Mouse (Mus musculus): ENCODE results near the gene Psmd5. TPM values are rescaled to one million over a fixed set of nuclear protein-coding genes. Genes with fewer than 3 reads are reported as not detected.
"Not testable (repeated sequence)": the region's sequence is repeated elsewhere in the genome, so short reads cannot be mapped to it uniquely, and the experiment has no call there.

Gene Psmd5
- polyA plus RNA-seq, 1 experiment from 2014 or later, result 114 TPM

DNA sequence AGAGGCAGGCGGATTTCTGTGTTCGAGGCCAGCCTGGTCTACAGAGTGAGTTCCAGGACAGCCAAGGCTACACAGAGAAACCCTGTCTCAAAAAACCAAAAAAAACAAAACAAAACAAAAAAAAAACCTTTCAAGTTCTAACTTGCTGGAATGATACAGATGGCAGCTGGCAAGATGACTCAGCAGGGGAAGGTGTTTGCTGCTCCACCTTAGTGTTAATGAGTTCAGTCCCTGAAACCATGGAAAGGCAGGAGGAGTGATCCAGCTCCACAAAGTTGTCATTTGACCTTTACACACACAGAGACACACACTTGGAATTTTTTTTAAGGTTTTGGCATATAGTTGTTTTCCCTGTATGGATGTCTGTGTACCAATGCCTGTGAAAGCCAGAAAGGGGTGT, 58.9 kb downstream of the Psmd5 start:
- not testable (repeated sequence) for H3K4me2 ChIP-seq (replicated peaks); H3K27ac ChIP-seq; H3K27me3 ChIP-seq (ENCODE audit: control insufficient read depth, insufficient read depth, low read length); DNase-seq (ENCODE audit: low spot score); H3K9ac ChIP-seq; H3K4me1 ChIP-seq (replicated peaks; ENCODE audit: control insufficient read depth, insufficient read depth, low read length); H3K4me3 ChIP-seq (replicated peaks; ENCODE audit: low read length); ATAC-seq (ENCODE audit: low FRiP score); H3K9me3 ChIP-seq (ENCODE audit: control insufficient read depth, low read length)
- H3K36me3 ChIP-seq (replicated peaks; ENCODE audit: control insufficient read depth, insufficient read depth), result peaks cover 71% of the 10 kb centered on the region
- 93% methylated on average over 2 of the region's 2 CpGs for whole genome bisulfite sequencing

DNA sequence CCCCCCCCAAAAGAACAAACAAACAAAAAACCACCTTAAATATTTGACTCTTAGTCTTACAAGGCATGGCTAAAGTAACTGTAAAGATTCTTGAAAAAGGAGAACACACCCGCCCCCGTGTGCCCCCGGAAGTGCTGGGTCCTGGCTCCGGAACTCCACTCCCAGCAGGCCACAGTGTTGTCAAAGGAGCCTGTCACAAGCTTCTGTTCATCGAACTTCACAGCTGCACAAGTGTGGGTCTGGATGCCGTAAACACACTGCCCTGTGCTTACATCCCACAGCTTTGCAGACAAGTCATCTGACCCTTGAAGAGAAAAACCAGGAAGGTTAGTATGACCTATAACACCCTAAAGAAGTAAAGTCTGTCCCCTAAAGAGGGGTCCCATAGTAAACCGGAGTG, 62.1 kb downstream of the Psmd5 start:
- Histone ChIP-seq H3K9me3 (ENCODE audit: control insufficient read depth, low read length) (no peaks in the 10 kb centered on the region), H3K36me3 (replicated peaks; ENCODE audit: control insufficient read depth, insufficient read depth) (peaks cover 90% of the 10 kb centered on the region)

DNA sequence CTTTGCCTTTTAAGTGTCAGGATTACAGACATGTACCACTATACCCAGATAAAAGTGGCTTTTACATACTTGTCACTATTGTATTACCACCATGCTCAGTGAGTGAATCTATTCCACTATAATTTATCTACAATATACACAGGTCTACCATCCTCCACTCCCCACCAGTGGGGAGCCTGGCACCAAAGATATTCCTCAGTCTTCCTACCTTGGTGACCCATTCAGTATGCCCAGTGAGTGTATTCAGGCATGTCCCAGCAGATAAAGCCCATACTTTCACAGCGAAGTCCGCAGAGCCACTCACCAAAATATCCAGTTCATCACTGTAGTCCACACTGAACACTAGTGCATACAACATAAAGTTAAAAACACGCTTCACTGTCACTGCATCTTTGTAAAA, 64.0 kb downstream of the Psmd5 start:
- Histone ChIP-seq H3K4me3 (replicated peaks; ENCODE audit: low read length) (no peak overlapping the region), H3K9me3 (ENCODE audit: control insufficient read depth, low read length) (no peaks in the 10 kb centered on the region), H3K4me2 (replicated peaks) (no peak overlapping the region), H3K4me1 (replicated peaks; ENCODE audit: control insufficient read depth, insufficient read depth, low read length) (no peaks in the 10 kb centered on the region), H3K27me3 (ENCODE audit: control insufficient read depth, insufficient read depth, low read length) (no peaks in the 10 kb centered on the region), H3K27ac (no peak overlapping the region), H3K9ac (no peak overlapping the region), H3K36me3 (replicated peaks; ENCODE audit: control insufficient read depth, insufficient read depth) (peaks cover 91% of the 10 kb centered on the region)
- WGBS, result 94% methylated on average over 3 of the region's 3 CpGs
- DNase-seq (ENCODE audit: low spot score) (no peak), ATAC-seq (ENCODE audit: low FRiP score) (no peak)

More for the DNA sequence above, 62.1 kb downstream of the Psmd5 start:
- no peak for ATAC-seq (ENCODE audit: low FRiP score)
- H3K4me3 ChIP-seq (replicated peaks; ENCODE audit: low read length), result no peak overlapping the region
- DNase-seq (ENCODE audit: low spot score), result no peak
- H3K27me3 ChIP-seq (ENCODE audit: control insufficient read depth, insufficient read depth, low read length), result no peaks in the 10 kb centered on the region
- H3K9ac ChIP-seq, result no peak overlapping the region
- no peak overlapping the region for H3K27ac ChIP-seq
- 90% methylated on average over 7 of the region's 7 CpGs for WGBS
- no peak overlapping the region for H3K4me2 ChIP-seq (replicated peaks)
- no peaks in the 10 kb centered on the region for H3K4me1 ChIP-seq (replicated peaks; ENCODE audit: control insufficient read depth, insufficient read depth, low read length)

DNA sequence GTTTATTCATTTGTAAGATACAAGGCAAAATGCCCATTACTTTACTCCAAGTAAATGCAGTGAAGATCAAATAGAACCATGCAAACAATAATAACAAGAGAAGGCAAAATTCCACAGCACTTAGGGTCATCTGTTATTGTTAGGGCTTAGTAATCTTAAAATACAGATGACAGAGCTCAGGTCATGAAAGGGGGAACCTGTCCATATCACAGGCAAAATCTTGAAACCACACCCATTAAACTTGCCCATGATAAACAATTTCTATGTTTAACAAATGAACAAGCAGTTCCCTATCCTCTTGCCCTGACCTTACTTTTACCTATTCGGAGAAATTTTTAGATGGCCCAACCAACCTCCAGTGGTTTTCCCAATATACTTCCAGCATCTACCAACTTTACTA, 65.2 kb downstream of the Psmd5 start:
- no peaks in the 10 kb centered on the region for H3K27me3 ChIP-seq (ENCODE audit: control insufficient read depth, insufficient read depth, low read length)
- H3K4me1 ChIP-seq (replicated peaks; ENCODE audit: control insufficient read depth, insufficient read depth, low read length), result peaks cover 3% of the 10 kb centered on the region; the same call in 1 of the 2 replicates
- WGBS, result 97% methylated on average over 1 of the region's 1 CpGs
- DNase-seq (ENCODE audit: low spot score), result no peak
- no peak overlapping the region for H3K4me3 ChIP-seq (replicated peaks; ENCODE audit: low read length)
- H3K4me2 ChIP-seq (replicated peaks), result no peak overlapping the region
- H3K9ac ChIP-seq, result no peak overlapping the region
- no peak for ATAC-seq (ENCODE audit: low FRiP score)
- H3K9me3 ChIP-seq (ENCODE audit: control insufficient read depth, low read length), result no peaks in the 10 kb centered on the region
- peaks cover 91% of the 10 kb centered on the region for H3K36me3 ChIP-seq (replicated peaks; ENCODE audit: control insufficient read depth, insufficient read depth)
- no peak overlapping the region for H3K27ac ChIP-seq

DNA sequence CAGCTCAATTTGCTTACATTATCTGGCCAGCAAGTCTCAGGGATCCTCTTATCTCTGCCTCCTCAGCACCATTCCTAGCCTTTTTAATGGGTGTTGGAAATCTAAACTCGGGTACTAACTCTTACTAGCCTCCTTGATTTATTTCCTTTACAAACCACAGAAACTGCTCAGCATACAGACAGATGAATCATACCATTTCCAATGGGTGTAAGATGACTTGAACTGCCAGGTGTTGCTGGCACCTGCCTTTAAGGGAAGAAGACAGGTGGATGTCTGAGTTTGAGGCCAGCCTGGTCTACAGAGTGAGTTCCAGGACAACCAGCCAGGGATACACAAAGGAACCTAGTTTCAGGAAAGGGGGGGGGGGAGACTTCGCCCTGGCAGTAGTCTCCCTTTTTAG, 66.7 kb downstream of the Psmd5 start:
- Histone ChIP-seq H3K27me3 (ENCODE audit: control insufficient read depth, insufficient read depth, low read length) (no peaks in the 10 kb centered on the region), H3K27ac (no peak overlapping the region), H3K9me3 (ENCODE audit: control insufficient read depth, low read length) (no peaks in the 10 kb centered on the region), H3K9ac (no peak overlapping the region), H3K4me2 (replicated peaks) (no peak overlapping the region), H3K4me3 (replicated peaks; ENCODE audit: low read length) (no peak overlapping the region), H3K4me1 (replicated peaks; ENCODE audit: control insufficient read depth, insufficient read depth, low read length) (peaks cover 16% of the 10 kb centered on the region), H3K36me3 (replicated peaks; ENCODE audit: control insufficient read depth, insufficient read depth) (peaks cover 78% of the 10 kb centered on the region)
- DNase-seq (ENCODE audit: low spot score) (no peak), ATAC-seq (ENCODE audit: low FRiP score) (no peak)
- WGBS, result 85% methylated on average over 2 of the region's 2 CpGs

DNA sequence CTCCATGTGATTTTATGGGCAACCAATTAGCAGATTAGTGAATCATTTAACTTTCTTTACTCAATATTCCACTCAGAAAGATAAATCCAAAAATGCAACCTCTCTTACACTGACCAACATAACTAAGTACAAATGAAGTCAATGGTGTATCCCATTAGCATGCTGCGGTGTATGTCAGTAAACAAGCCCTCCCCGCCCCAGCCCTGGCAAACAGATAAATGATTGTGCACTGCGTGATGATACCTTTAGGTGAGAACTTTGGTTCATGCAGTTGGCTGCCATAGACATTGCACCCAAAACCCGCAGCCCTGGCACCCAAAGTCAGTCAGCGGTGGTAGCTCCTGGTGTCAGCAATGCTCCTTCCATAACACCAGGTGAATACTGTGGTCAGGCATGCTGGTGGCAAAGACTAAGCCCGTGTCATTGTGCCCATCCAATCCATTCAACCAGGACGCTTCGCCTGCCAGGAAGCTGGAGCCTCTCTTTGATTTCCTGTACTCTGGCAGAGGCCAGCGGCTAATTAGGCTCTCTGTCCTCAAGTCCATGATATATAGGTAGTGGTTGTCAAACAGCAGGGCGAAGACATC, 69.3 kb downstream of the Psmd5 start:
- no peak for ATAC-seq (ENCODE audit: low FRiP score)

DNA sequence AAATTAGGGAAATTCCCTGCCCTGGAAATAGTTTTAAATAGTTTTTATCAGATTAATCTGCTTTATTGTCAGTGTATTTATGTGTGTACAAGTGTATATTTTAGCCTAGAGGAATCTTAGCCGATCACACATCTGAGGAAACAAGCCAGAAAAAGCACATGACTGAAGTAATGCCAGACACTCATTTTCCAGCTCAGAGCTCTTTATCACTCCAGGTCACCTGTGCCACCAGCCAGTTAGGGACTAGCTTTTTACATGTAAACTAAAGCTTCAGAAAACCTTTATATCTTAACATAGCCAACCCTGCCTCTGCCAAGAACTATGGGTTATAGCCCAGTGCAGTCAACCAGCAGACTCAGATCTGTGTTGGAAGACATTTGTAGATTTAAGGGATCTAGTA, 70.0 kb downstream of the Psmd5 start:
- Histone ChIP-seq H3K9me3 (ENCODE audit: control insufficient read depth, low read length) (no peaks in the 10 kb centered on the region), H3K4me2 (replicated peaks) (no peak overlapping the region), H3K27ac (no peak overlapping the region), H3K27me3 (ENCODE audit: control insufficient read depth, insufficient read depth, low read length) (no peaks in the 10 kb centered on the region), H3K4me1 (replicated peaks; ENCODE audit: control insufficient read depth, insufficient read depth, low read length) (peaks cover 18% of the 10 kb centered on the region), H3K9ac (no peak overlapping the region), H3K36me3 (replicated peaks; ENCODE audit: control insufficient read depth, insufficient read depth) (peaks cover 46% of the 10 kb centered on the region), H3K4me3 (replicated peaks; ENCODE audit: low read length) (no peak overlapping the region)
- ATAC-seq (ENCODE audit: low FRiP score), result no peak
- WGBS, result 83% methylated on average over 1 of the region's 1 CpGs
- no peak for DNase-seq (ENCODE audit: low spot score)

More for the DNA sequence above, 69.3 kb downstream of the Psmd5 start:
- Histone ChIP-seq H3K4me1 (replicated peaks; ENCODE audit: control insufficient read depth, insufficient read depth, low read length) (peaks cover 18% of the 10 kb centered on the region), H3K36me3 (replicated peaks; ENCODE audit: control insufficient read depth, insufficient read depth) (peaks cover 52% of the 10 kb centered on the region), H3K27ac (no peak overlapping the region), H3K4me3 (replicated peaks; ENCODE audit: low read length) (no peak overlapping the region), H3K4me2 (replicated peaks) (no peak overlapping the region), H3K27me3 (ENCODE audit: control insufficient read depth, insufficient read depth, low read length) (no peaks in the 10 kb centered on the region), H3K9ac (no peak overlapping the region), H3K9me3 (ENCODE audit: control insufficient read depth, low read length) (no peaks in the 10 kb centered on the region)
- WGBS, result 93% methylated on average over 10 of the region's 10 CpGs
- DNase-seq (ENCODE audit: low spot score), result no peak

DNA sequence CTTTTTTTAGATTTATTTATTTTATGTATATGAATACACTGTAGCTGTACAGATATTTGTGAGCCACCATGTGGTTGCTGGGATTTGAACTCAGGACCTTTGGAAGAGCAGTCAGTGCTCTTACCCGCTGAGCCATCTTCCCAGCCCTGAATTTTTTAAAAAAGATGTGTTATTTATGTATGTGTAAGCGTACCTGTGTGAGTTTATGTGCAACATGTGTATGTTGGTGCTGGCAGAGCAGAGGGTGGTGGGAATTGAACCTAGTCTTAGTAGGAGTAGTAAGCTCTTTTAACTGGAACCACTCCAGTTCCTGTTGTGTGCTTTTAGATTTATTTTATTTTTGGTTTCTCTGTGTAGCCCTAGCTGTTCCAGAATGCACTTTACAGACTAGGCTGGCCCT, 70.6 kb downstream of the Psmd5 start:
- ATAC-seq (ENCODE audit: low FRiP score) (no peak), DNase-seq (ENCODE audit: low spot score) (no peak)
- Histone ChIP-seq H3K9me3 (ENCODE audit: control insufficient read depth, low read length) (no peaks in the 10 kb centered on the region), H3K27me3 (ENCODE audit: control insufficient read depth, insufficient read depth, low read length) (no peaks in the 10 kb centered on the region), H3K4me2 (replicated peaks) (peak overlapping the region; percentile 72; the same call in 1 of the 2 replicates), H3K9ac (no peak overlapping the region), H3K36me3 (replicated peaks; ENCODE audit: control insufficient read depth, insufficient read depth) (peaks cover 40% of the 10 kb centered on the region), H3K4me3 (replicated peaks; ENCODE audit: low read length) (no peak overlapping the region), H3K27ac (no peak overlapping the region), H3K4me1 (replicated peaks; ENCODE audit: control insufficient read depth, insufficient read depth, low read length) (peaks cover 19% of the 10 kb centered on the region)
- WGBS, result 99% methylated on average over 2 of the region's 2 CpGs

DNA sequence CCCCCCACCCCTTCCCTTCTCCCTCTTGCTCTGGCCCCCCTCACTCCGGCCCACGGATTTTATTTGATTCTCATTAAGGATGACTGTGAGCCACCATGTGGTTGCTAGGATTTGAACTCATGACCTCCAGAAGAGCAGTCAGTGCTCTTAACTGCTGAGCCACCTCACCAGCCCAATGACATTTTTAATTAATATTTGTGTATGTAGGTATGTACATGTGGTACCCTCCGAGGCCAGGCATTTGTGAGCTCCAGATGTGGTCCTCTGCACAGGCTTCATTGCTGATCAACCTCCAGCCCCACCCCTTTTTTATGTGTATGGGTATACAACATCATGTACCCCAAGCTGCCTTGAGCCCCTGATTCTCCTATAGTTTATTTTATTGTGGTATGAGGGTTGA, 71.0 kb downstream of the Psmd5 start:
- Histone ChIP-seq H3K4me3 (replicated peaks; ENCODE audit: low read length) (peak overlapping the region; percentile 12), H3K27me3 (ENCODE audit: control insufficient read depth, insufficient read depth, low read length) (no peaks in the 10 kb centered on the region), H3K36me3 (replicated peaks; ENCODE audit: control insufficient read depth, insufficient read depth) (peaks cover 36% of the 10 kb centered on the region), H3K9me3 (ENCODE audit: control insufficient read depth, low read length) (no peaks in the 10 kb centered on the region), H3K4me1 (replicated peaks; ENCODE audit: control insufficient read depth, insufficient read depth, low read length) (peaks cover 23% of the 10 kb centered on the region), H3K9ac (0 out of 2 replicates have a peak overlapping the region, but pooled peaks have one; percentile 20), H3K4me2 (replicated peaks) (peak overlapping the region; percentile 72), H3K27ac (no peak overlapping the region)
- WGBS, result 80% methylated on average over 3 of the region's 3 CpGs
- ATAC-seq (ENCODE audit: low FRiP score), result no peak
- no peak for DNase-seq (ENCODE audit: low spot score)
